Mouse (Mus musculus) ES-E14 (cell line): ENCODE data around the gene Med20.

Source experiments
- CHD2 ChIP-seq: IDR thresholded peaks from 2 replicates; pipeline ENCODE4 v1.6.1; 2014; ENCODE audit warnings: mild to moderate bottlenecking, low read depth, low read length, inconsistent platforms
- HCFC1 ChIP-seq: IDR thresholded peaks from 2 replicates; pipeline ENCODE4 v1.6.1; 2012; ENCODE audit warnings: low read length, inconsistent platforms, borderline replicate concordance; ENCODE audit not compliant: insufficient read depth
- MAFK ChIP-seq: IDR thresholded peaks from 2 replicates; pipeline ENCODE4 v1.6.1; 2014; ENCODE audit warnings: mild to moderate bottlenecking, low read depth, low read length, inconsistent platforms; ENCODE audit not compliant: insufficient read depth

DNA sequence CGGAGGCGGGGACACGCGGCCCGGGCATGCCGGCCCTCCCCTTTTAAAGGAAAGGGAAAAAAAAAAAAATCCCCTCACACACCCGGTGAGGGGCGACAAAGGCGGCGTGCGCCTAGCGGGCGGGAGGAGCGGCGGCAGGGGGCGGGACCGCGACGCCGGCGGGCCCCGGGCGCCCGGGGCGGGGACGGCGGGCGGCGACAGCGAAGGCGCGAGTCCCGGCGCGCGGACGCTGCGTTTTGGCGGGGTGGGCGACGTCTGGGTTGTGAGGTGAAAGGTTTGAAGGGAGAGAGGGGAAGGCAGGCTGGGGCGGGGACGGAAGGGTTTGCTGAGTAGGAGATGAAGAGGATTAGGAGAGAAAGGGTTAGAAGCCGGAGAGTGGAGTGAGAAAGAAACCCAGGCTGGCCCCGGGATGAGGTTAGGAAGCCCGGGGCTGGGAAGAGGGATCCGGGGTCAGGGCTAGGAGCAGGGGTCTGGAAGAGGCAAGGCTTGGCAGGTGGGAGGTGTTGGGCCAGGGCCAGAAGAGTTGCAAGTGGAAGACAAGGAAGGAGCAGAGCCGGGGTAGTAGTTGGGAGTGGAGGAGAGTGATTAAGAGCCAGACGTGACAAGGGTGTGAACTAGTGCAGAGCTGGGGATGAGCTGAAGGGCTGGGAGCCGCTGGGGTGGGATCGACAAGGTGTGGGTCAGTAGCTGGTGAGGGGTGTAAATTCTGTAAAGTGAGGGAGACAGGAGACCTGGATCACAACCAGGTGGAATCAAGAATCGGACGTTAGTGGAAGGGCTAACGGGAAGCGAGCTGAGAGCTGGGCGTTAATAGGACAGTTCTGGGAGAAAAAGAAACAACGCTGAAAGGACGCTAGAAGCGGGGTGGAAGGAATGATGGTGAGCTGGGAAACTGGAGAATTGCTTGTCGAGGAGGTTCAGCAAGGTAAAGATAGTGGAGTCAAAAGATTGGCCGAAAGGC, 18.6 kb downstream of the Med20 start:
- TF ChIP-seq MAFK (no peak), CHD2 (no peak), HCFC1 (no peak)
